Mouse (Mus musculus) E14TG2a.4 (cell line): ENCODE data around the gene Fam53b.

ENCODE experiments used
- CTCF ChIP-seq: conservative IDR thresholded peaks from 2 replicates; pipeline ENCODE4 v1.5.1; 2014; ENCODE audit warnings: low read length
- NANOG ChIP-seq: IDR thresholded peaks from 2 replicates; pipeline ENCODE4 v1.6.1; 2014; ENCODE audit warnings: borderline replicate concordance, low read length, mixed read lengths
- POU5F1 ChIP-seq: IDR thresholded peaks from 2 replicates; pipeline ENCODE4 v1.6.1; 2014; ENCODE audit warnings: low read length, borderline replicate concordance

- peak; percentile 33; the same call in 1 of the 2 replicates for TF ChIP-seq CTCF
- no peak for TF ChIP-seq POU5F1
- TF ChIP-seq NANOG = no peak
Measured at GRCm38 (mm10) chr7:132705130-132705529, 108.6 kb downstream of the Fam53b start.
